Mouse (Mus musculus) ES-Bruce4 (cell line): Measurements from ENCODE around the gene Akap6. TPM values are rescaled to one million over a fixed set of nuclear protein-coding genes. Genes with fewer than 3 reads are reported as not detected.

Experiments used
- H3K27ac ChIP-seq: 2 replicates; pipeline ENCODE4 v1.5.1; 2012; ENCODE audit warnings: low read length, inconsistent platforms; ENCODE audit not compliant: insufficient read depth
- H3K27me3 ChIP-seq: 2 replicates; pipeline ENCODE4 v1.6.1; 2012; ENCODE audit warnings: mild to moderate bottlenecking, low read length, inconsistent platforms; ENCODE audit not compliant: control insufficient read depth, poor library complexity, insufficient read depth, severe bottlenecking
- H3K36me3 ChIP-seq: 2 replicates; pipeline ENCODE4 v1.6.1; 2012; ENCODE audit warnings: inconsistent platforms, mild to moderate bottlenecking, low read length, moderate library complexity; ENCODE audit not compliant: control insufficient read depth, poor library complexity, insufficient read depth, severe bottlenecking
- H3K4me1 ChIP-seq: one replicate; pipeline ENCODE4 v1.8.1; 2011; ENCODE audit warnings: low read length; ENCODE audit not compliant: control insufficient read depth, insufficient read depth
- H3K4me3 ChIP-seq: 2 replicates; pipeline ENCODE4 v1.5.1; 2011; ENCODE audit warnings: low read depth, mild to moderate bottlenecking, low read length
- H3K9ac ChIP-seq: 2 replicates; pipeline ENCODE4 v1.6.1; 2012; ENCODE audit warnings: low read depth, mild to moderate bottlenecking, inconsistent platforms; ENCODE audit not compliant: poor library complexity, severe bottlenecking
- H3K9me3 ChIP-seq: replicated peaks from 2 replicates; pipeline ENCODE4 v1.6.1; 2012; ENCODE audit warnings: mild to moderate bottlenecking, low read length, inconsistent platforms; ENCODE audit not compliant: control insufficient read depth, poor library complexity, insufficient read depth, severe bottlenecking
- CTCF ChIP-seq: IDR thresholded peaks from one replicate; pipeline ENCODE4 v1.8.1; 2011; ENCODE audit warnings: low read depth, low read length
- EP300 ChIP-seq: IDR thresholded peaks from 2 replicates; pipeline ENCODE4 v1.6.1; 2011; ENCODE audit warnings: low read depth, low read length; ENCODE audit not compliant: insufficient read depth
- POLR2A ChIP-seq: IDR thresholded peaks from one replicate; pipeline ENCODE4 v1.8.1; 2011; ENCODE audit warnings: low read length; ENCODE audit not compliant: insufficient read depth
- polyA plus RNA-seq: library from polyadenylated mRNA; stranded (reverse); fragments of >200 nt; gene quantifications from 2 replicates; pipeline ENCODE4 v1.2.4, GENCODE M21; 2011; ENCODE audit warnings: low read depth; ENCODE audit not compliant: missing spikeins, insufficient read depth, insufficient read length

Gene Akap6
- polyA plus RNA-seq, 1 experiment, result 0.06 TPM

DNA sequence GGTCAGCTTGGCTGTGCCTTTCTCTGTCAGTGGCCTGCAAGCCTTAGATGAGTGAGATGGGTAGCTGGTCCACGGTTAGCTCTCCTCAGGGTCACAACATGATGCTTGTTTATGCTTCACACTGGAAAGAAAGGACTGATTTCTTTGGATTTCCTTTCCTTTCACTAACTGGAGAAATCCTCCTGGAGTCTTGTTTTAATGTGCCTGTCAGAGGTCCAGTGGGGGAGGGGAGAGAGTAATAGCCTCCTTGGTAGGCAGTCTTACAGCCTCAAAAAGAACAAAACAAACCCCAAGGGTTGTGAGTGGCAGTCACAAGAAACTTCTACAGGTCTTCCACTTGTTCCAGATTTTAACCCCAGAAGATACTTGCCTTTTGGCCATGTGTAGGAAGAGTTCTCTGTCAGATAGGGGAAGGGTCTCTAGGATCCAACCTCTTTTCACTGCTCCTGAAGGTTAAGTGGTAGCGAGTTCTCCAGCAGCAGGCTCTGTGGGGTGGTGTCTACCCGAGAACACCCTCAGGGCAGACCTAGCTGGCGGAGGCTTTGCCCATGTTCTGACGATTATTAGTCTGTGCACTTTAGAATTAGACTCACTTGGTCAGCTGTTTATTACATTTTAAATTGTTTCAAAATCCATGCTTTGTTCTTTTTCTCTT lies 780 bp upstream of the Akap6 start:
- no peak overlapping the region for H3K27ac ChIP-seq
- H3K9ac ChIP-seq, result no peak overlapping the region
- no peaks in the 10 kb centered on the region for H3K4me1 ChIP-seq
- H3K27me3 ChIP-seq, result no peaks in the 10 kb centered on the region
- no peak for TF ChIP-seq CTCF
- TF ChIP-seq EP300, result no peak
- TF ChIP-seq POLR2A, result no peak
- no peaks in the 10 kb centered on the region for H3K36me3 ChIP-seq
- H3K4me3 ChIP-seq, result no peak overlapping the region
- H3K9me3 ChIP-seq, result no peaks in the 10 kb centered on the region

DNA sequence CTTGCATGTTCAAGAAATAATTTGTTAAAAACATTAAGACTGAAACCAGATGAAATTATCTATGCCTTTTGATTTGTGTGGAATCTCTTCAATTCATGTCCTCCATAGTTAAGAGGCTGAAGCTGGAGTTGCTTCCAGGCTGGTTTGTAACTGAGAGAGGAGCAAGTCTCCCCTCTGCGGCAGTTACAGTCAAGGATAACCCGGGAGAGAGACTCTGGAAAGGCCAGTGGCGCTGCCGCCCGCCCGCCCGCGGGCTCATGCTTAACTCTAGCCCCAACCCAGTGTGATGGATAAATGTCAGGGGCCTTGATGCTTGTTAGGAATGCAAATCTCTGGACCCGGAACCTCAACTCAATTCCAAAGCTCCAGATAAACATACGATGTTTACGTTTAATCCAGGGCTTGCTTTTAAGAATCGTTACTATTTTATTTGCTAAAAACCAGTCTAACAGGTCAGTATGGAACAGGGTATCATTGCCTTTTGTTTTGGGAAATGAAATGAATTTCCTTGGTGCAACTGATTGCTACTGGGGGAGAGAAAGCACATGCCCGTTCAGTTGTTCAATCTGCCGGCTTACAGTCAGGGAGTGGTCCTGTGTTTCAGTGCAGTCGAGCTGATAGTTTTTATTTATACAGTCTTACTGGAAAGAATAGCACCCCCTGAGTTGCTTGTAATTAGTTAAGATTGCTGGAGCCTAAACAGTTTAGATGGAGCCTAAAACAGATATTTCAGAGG lies 946 bp downstream of the Akap6 start:
- Histone ChIP-seq H3K9me3 (no peaks in the 10 kb centered on the region), H3K9ac (no peak overlapping the region; the same call in 1 of the 2 replicates), H3K4me3 (no peak overlapping the region), H3K4me1 (no peaks in the 10 kb centered on the region), H3K27ac (no peak overlapping the region), H3K27me3 (no peaks in the 10 kb centered on the region), H3K36me3 (no peaks in the 10 kb centered on the region)
- TF ChIP-seq CTCF (no peak), POLR2A (no peak), EP300 (no peak)

DNA sequence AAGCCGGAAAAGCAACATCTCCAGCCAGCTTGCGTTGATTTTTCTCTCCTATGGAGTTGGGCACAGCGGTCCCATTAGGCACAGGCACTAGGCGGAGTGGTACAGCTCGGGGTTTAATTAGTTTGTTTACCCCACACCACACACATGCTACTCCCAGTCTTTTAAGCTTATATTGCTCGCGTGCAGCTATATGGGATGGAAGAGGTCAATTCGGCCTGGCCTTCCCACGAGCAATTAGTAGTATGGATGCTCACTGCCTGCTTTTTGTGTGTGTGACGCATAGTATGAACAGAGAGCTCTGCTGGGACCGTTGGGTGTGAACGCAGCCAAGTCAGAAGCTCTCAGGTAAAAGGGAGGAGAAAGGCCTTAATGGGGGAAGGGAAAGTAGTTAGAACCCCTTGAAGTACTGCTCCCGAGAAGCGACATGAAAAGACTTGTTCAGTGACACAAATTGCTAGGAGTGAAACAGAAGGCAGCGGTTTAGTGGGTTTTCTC lies 1.6 kb downstream of the Akap6 start:
- Histone ChIP-seq H3K4me3 (peak overlapping the region; percentile 50), H3K4me1 (no peaks in the 10 kb centered on the region), H3K27ac (no peak overlapping the region), H3K36me3 (no peaks in the 10 kb centered on the region), H3K27me3 (no peaks in the 10 kb centered on the region), H3K9ac (peak overlapping the region; percentile 35; the same call in 1 of the 2 replicates), H3K9me3 (no peaks in the 10 kb centered on the region)
- no peak for TF ChIP-seq EP300
- TF ChIP-seq POLR2A, result no peak
- TF ChIP-seq CTCF, result no peak

DNA sequence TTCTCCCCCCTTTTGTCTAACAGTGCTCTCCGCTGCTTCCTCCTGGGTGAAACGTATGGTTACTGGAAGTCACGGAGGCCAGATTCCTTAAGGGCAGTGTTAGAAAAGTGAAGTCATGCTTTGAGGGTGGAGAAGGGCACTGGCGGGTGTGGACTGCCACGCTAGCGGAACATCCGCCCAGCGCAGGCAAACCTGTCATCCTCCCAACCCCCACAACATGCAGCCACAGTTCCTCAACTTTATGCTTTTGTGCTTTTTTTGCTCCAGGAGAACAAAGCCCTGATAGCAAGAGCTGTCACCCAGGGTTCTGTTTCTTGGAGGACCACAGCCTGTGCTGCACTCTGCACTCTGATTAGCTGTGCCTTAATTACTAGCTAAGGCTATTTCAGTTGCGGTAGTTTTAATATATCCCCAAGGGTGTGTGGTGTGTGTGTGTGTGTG lies 2.0 kb downstream of the Akap6 start:
- no peaks in the 10 kb centered on the region for H3K9me3 ChIP-seq
- no peak overlapping the region for H3K27ac ChIP-seq
- H3K27me3 ChIP-seq, result no peaks in the 10 kb centered on the region
- H3K9ac ChIP-seq, result peak overlapping the region; percentile 35; the same call in 1 of the 2 replicates
- no peaks in the 10 kb centered on the region for H3K36me3 ChIP-seq
- peak overlapping the region; percentile 34 for H3K4me3 ChIP-seq
- TF ChIP-seq EP300 (no peak), POLR2A (no peak), CTCF (no peak)
- H3K4me1 ChIP-seq, result no peaks in the 10 kb centered on the region

DNA sequence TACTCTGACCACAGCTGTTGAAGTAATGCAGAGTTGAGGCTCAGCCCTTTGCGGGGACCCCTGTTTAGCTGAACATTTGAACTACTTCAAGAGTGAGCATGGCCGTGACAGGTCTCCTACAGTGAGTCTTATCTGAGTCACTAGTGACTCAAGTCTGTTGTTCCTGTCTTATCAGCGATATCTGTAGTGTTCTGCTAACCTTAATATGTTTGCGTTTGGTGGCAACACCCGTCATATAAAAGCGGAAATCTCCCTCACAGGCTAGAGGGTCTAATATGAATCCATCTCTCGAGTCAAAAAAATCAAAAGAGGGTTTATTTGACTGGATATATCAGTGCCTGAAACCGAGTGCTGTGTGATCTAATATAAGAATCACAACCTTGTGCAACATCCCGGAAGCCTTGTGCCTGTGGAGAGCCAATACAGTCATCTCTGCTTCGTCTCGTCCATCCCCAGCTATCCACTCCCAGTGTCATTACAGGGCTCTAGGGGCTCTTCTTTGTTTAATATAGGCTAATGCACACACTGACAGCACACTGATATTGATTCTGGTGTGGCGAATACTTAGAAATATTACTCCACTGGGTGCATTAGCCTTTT lies 3.3 kb downstream of the Akap6 start:
- no peak overlapping the region for H3K4me3 ChIP-seq
- no peaks in the 10 kb centered on the region for H3K9me3 ChIP-seq
- H3K9ac ChIP-seq, result no peak overlapping the region
- H3K27me3 ChIP-seq, result no peaks in the 10 kb centered on the region
- H3K4me1 ChIP-seq, result no peaks in the 10 kb centered on the region
- H3K27ac ChIP-seq, result no peak overlapping the region
- no peak for TF ChIP-seq CTCF
- H3K36me3 ChIP-seq, result no peaks in the 10 kb centered on the region

DNA sequence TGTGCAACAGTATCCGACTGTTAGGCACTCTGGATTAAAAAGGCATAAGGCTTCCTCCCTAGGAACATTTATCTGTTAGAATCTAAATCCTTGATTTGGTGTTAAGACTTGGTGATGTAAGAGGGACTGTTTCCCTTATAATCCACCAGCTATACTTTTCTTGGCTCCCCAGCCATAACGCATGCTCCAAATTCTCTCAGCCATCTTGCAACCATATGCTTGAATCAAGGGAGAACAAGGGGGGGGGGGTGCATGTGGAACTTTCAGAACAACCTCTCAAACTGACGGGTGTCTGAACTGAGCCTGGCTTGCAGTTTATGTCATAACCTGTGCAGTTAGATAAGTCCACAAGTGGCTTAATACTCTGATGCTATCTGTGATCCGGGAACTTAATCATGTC lies 4.9 kb downstream of the Akap6 start:
- H3K27ac ChIP-seq, result no peak overlapping the region
- H3K4me3 ChIP-seq, result no peak overlapping the region
- no peaks in the 10 kb centered on the region for H3K27me3 ChIP-seq
- no peaks in the 10 kb centered on the region for H3K9me3 ChIP-seq
- H3K36me3 ChIP-seq, result no peaks in the 10 kb centered on the region
- no peak for TF ChIP-seq POLR2A
- TF ChIP-seq CTCF, result no peak
- TF ChIP-seq EP300, result no peak
- H3K9ac ChIP-seq, result no peak overlapping the region
- no peaks in the 10 kb centered on the region for H3K4me1 ChIP-seq
